Comparison of ENCODE assay signal across 21 mouse cellular contexts in the genomic region with DNA sequence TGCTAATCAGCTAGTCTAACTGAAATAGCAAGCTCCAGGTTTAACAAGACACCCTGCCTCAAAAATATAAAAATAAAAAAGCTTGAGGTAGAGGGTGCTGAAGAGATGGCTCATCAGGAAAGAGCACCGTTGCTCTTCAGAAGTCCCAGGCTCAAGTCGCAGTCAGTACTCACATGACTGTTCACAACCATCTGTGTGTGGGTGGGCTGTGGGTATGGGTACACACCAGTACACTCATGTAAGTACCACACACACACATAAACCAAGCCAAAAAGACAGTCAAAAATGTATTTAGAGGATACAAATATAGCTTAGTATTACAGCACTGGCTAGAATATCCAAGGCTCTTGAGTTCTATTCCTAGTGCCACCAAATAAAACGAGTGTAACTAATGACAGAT. TPM values are rescaled to one million over a fixed set of nuclear protein-coding genes. Genes with fewer than 3 reads are reported as not detected.
DNase-seq lines count a peak whose midpoint lies in the region; ATAC-seq and TF ChIP-seq lines count a peak whose summit lies in the region.
"Had no signal": no experiment of that assay in that cellular context is flagged by ENCODE, and none has a peak within 500 bp of the region (broad histone marks: within the 10 kb centered on the region; RNA-seq: fewer than 3 reads in every experiment).

No protein-coding gene starts in this region.

- peak; percentile 47 to 51 for DNase-seq in layer of hippocampus, adult 2 months (ENCODE audit: low spot score in 2 of 2)
- no peak for DNase-seq in layer of hippocampus, postnatal 25 days (ENCODE audit: extremely low spot score in 1 of 2, low spot score in 1 of 2)
- peak; percentile 28 for DNase-seq in layer of hippocampus, postnatal 36 days
- DNase-seq in right cerebral cortex, adult 2 months (ENCODE audit: low spot score in 2 of 2) = peak; percentile 56 to 63
- no peak for DNase-seq in kidney, postnatal 36 days
- no peak for DNase-seq in lung, postnatal 25 days (ENCODE audit: low spot score)
- DNase-seq: adrenal gland, postnatal 25 days; cerebellum, adult 11-12 months; cerebellum, postnatal 36 days; kidney, adult 8-10 months; kidney, postnatal 14 days; liver; lung, embryonic 14.5 days had no signal

- peak; percentile 5; the same call in 1 of the 2 replicates for ATAC-seq in frontal cortex, adult (ENCODE audit: low TSS enrichment)
- no peak for ATAC-seq in erythroblast, adult 5-6 weeks (replicated peaks; ENCODE audit: low FRiP score, poor library complexity, severe bottlenecking)

- H3K4me3 ChIP-seq in layer of hippocampus, adult 2 months = no peak overlapping the region
- H3K4me3 ChIP-seq: heart, embryonic 13.5 days; midbrain, embryonic 10.5 days; stomach, embryonic 15.5 days had no signal

- peak overlapping the region; percentile 62 for H3K27ac ChIP-seq in layer of hippocampus, adult 2 months
- H3K27ac ChIP-seq: heart, embryonic 13.5 days; hindbrain, embryonic 14.5 days; macrophage; midbrain, embryonic 10.5 days; stomach, embryonic 15.5 days had no signal

- TF ChIP-seq CTCF in layer of hippocampus, adult 2 months (conservative IDR thresholded peaks at IDR 0.05) = no peak

RNA-seq across cellular contexts. Expression of gene Mrps36, which starts 1.6 kb away (rescaled TPM):
- total RNA-seq in layer of hippocampus, adult 2 months (2021) = 10 to 100 TPM; 51.1 to 56.0 TPM
- total RNA-seq in layer of hippocampus, postnatal 25 days (2021) = 10 to 100 TPM; 55.9 to 56.0 TPM
- total RNA-seq in layer of hippocampus, postnatal 36 days (2021) = 10 to 100 TPM; 54.1 to 54.4 TPM
- total RNA-seq in erythroblast, adult 5-6 weeks (2015; ENCODE audit: low replicate concordance) = 13.0 and 19.8 TPM in 2 replicates
- 13.2 and 22.6 TPM in 2 replicates for total RNA-seq in erythroblast, adult 5-6 weeks (2017; ENCODE audit: low replicate concordance)

RNA-seq across cellular contexts. Expression of gene Cdk7, which starts 15.4 kb away (rescaled TPM):
- total RNA-seq in layer of hippocampus, adult 2 months (2021) = 10 to 100 TPM; 40.2 to 40.4 TPM
- total RNA-seq in layer of hippocampus, postnatal 25 days (2021) = 10 to 100 TPM; 36.3 to 38.6 TPM
- 10 to 100 TPM; 38.5 to 39.5 TPM for total RNA-seq in layer of hippocampus, postnatal 36 days (2021)
- 5.0 and 16.1 TPM in 2 replicates for total RNA-seq in erythroblast, adult 5-6 weeks (2015; ENCODE audit: low replicate concordance)
- 12.5 and 13.5 TPM in 2 replicates for total RNA-seq in erythroblast, adult 5-6 weeks (2017; ENCODE audit: low replicate concordance)

RNA-seq across cellular contexts. Expression of gene Cenph, which starts 29.6 kb away (rescaled TPM):
- total RNA-seq in layer of hippocampus, adult 2 months (2021) = under 1 TPM in 1 of 2 experiments, not detected in 1; 0.38 TPM
- 1 to 10 TPM in 1 of 2 experiments, under 1 TPM in 1; 0.42 to 1.1 TPM for total RNA-seq in layer of hippocampus, postnatal 25 days (2021)
- total RNA-seq in layer of hippocampus, postnatal 36 days (2021) = under 1 TPM in 1 of 2 experiments, not detected in 1; 0.57 TPM
- 29.9 and 45.5 TPM in 2 replicates for total RNA-seq in erythroblast, adult 5-6 weeks (2015; ENCODE audit: low replicate concordance)
- total RNA-seq in erythroblast, adult 5-6 weeks (2017; ENCODE audit: low replicate concordance) = 19.2 and 24.7 TPM in 2 replicates
- total RNA-seq: gastrocnemius, adult 18-20 months had no signal

RNA-seq across cellular contexts. Expression of gene Ccnb1, which starts 40.3 kb away (rescaled TPM):
- under 1 TPM; 0.29 to 0.90 TPM for total RNA-seq in layer of hippocampus, adult 2 months (2021)
- 1 to 10 TPM; 1.5 TPM for total RNA-seq in layer of hippocampus, postnatal 25 days (2021)
- total RNA-seq in layer of hippocampus, postnatal 36 days (2021) = 1 to 10 TPM; 1.1 to 1.2 TPM
- total RNA-seq in erythroblast, adult 5-6 weeks (2015; ENCODE audit: low replicate concordance) = 64.0 and 69.2 TPM in 2 replicates
- 97.6 and 133 TPM in 2 replicates for total RNA-seq in erythroblast, adult 5-6 weeks (2017; ENCODE audit: low replicate concordance)
- total RNA-seq: gastrocnemius, adult 18-20 months had no signal

Comparison
In these comparisons a context has a peak if more than half of its experiments do, and no peak if none do; other contexts are left out.
1. DNase-seq: peak in layer of hippocampus, adult 2 months (2 of 2), layer of hippocampus, postnatal 36 days (2 of 2) and right cerebral cortex, adult 2 months (2 of 2); none in layer of hippocampus, postnatal 25 days (0 of 2), kidney, postnatal 36 days (0 of 2) and lung, postnatal 25 days (single experiment).
2. RNA of gene Cenph, which starts 29.6 kb away (total RNA-seq): 19.2 to 45.5 TPM in erythroblast, adult 5-6 weeks; 0.42 to 1.1 TPM in layer of hippocampus, postnatal 25 days, 0.57 TPM in layer of hippocampus, postnatal 36 days and 0.38 TPM in layer of hippocampus, adult 2 months; every median in the first group is over 4 times any median in the second.